Mouse (Mus musculus): ENCODE measurements around the gene P2rx3. TPM values are rescaled to one million over a fixed set of nuclear protein-coding genes. Genes with fewer than 3 reads are reported as not detected.

P2rx3 gene
- total RNA-seq, 2 experiments from 2014 or later, result 1.0 to 1.4 TPM

- intact Hi-C loops (cut with DNase I), result no loop called here
- DNase-seq, result no peak
Observed at GRCm38 (mm10) chr2:85046222-85046621, 9.0 kb upstream of the P2rx3 start.

DNA sequence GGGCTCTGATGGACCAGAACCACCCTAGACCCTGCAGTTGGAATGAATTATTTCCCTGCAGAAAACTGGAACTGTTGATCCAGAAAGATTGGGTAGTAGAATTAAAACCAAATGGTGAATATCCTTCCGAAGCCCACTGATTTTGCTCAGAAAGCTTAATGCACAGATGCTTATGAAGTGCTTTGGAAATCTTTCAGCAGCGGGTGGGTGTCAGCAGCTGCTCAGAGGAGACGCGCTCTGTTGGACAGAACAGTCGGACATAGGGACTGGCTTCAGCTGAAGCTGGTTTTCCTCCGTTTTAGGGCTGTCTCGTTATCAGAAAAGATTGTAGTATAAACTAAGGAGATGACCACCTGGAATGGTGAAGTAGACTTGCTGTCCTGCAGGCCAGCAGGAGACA is 6.4 kb upstream of the P2rx3 start:
- intact Hi-C loops (cut with DNase I), result no loop called here
- no peak for DNase-seq

- no peak for DNase-seq
Observed at GRCm38 (mm10) chr2:85038336-85038735, 1.1 kb upstream of the P2rx3 start.

GRCm38 (mm10) chr2:85036507-85037046 is 685 bp downstream of the P2rx3 start:
- intact Hi-C loops (cut with DNase I), result loop anchor here (10.0 kb wide), 1 partner anchor 202 kb away; the partner anchor contains the start of gene Slc43a1
- no peak for DNase-seq

More at GRCm38 (mm10) chr2:85038336-85038735, 1.1 kb upstream of the P2rx3 start:
- intact Hi-C loops (cut with DNase I), result loop anchor here (10.0 kb wide), 1 partner anchor 204 kb away; the partner anchor contains the start of gene Slc43a1

DNA sequence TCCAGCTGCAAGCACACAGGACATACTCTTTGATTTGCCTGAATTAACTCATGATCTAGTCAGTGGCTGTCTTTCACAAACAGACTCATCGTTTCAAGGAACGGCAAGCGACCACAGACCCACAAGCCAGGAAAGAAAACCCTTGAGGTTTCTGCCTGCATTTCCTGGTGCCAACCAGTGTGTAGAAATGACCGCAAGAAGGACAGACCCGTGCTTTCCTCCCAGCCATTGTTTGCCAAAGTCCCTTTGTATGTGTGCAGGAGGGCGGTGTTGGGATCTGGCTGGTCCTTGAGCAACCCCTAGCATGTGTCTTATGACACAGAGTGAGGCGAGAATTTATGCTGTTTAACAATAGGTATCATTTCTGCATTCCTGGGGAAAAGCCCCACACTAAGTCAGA is 3.1 kb downstream of the P2rx3 start:
- DNase-seq, result no peak
- intact Hi-C loops (cut with DNase I), result loop anchor here (10.0 kb wide), 1 partner anchor 199 kb away; the partner anchor contains the start of gene Slc43a1

- DNase-seq, result no peak
- intact Hi-C loops (cut with DNase I), result loop anchor here (10.0 kb wide), 1 partner anchor 198 kb away; the partner anchor contains the start of gene Slc43a1
Observed at GRCm38 (mm10) chr2:85033121-85033520, 4.1 kb downstream of the P2rx3 start.

- DNase-seq, result no peak
- intact Hi-C loops (cut with DNase I), result loop anchor here (10.0 kb wide), 1 partner anchor 196 kb away; the partner anchor contains the start of gene Slc43a1
Observed at GRCm38 (mm10) chr2:85030989-85031388, 6.3 kb downstream of the P2rx3 start.

GRCm38 (mm10) chr2:85029897-85030296 is 7.4 kb downstream of the P2rx3 start:
- intact Hi-C loops (cut with DNase I), result loop anchor here (10.0 kb wide), 1 partner anchor 195 kb away; the partner anchor contains the start of gene Slc43a1
- DNase-seq, result no peak

- DNase-seq, result no peak
- intact Hi-C loops (cut with DNase I), result no loop called here
Observed at GRCm38 (mm10) chr2:85027281-85027680, 10.0 kb downstream of the P2rx3 start.

DNA sequence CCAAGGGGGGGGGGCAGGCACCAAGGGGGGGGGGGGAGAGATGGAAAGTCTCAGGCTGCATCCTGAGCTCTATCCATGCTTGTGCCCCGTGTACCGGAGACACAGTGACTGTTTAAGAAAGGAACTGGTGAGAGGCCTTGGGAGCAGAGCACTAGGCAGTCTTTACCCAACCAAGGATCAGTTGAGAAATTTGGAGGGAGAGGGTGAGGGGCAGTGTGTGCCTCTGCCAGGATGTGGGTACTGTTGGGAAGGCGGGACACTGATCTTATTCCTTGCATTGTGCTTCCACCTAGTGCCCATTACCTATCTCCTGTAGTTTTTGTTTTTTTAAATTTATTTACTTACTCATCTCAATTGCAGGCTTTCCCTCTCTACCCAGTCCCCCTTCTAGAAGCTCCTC is 11.1 kb downstream of the P2rx3 start:
- intact Hi-C loops (cut with DNase I), result no loop called here
- no peak for DNase-seq

- no peak for DNase-seq
- intact Hi-C loops (cut with DNase I), result no loop called here
Observed at GRCm38 (mm10) chr2:85022043-85022442, 15.2 kb downstream of the P2rx3 start.

DNA sequence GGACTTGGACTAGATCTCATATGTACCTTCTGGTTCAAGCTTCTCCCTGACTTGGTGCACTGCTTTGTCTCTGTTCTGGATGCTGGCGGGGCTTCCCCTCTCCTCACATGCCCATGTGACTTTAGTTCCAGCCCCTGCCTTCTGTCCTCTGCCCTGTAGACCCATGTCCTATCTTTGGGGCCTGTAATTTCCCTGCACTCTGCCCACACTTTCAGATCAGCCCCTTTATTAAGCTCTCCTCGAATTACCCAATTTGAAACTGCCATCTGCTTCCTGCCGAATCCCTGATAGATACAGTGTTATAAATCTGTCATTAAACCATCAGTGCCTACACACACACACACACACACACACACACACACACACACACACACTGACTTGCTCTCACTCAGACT is 22.7 kb downstream of the P2rx3 start:
- intact Hi-C loops (cut with DNase I), result no loop called here

DNA sequence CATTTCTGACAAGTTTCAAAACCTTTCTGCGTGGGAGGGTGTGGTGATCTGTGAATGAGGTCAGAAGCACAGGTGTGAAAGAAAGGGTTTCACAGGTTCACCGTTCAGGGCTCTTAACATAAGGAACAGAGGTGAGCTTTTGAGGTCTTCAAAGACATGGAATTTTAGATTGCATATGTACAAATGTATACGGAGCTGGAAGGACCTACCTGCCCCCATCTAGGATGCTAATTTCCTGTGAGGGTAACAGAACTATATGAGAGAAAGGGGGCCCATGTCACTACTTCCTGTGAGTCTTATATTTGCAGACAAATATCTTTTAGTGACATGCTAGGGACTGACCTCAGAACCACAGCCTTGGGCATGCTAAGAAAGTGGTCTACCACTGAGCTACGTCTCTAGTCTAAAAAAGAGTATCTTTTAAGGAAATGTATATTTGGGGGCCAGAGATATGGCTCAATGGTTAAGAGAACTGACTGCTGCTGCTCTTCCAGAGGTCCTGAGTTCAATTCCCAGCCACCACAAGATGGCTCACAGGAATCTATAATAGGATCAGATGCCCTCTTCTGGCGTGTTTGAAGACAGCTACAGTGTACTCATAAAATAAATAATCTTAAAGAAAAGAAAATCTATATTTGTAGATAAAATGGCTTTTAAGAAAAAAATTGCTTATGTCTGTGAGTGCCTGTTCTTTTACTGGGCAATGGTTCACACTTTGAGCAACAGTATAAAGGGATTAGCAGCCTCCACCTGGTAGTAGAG is 23.3 kb downstream of the P2rx3 start:
- DNase-seq, result no peak
- intact Hi-C loops (cut with DNase I), result no loop called here

More for the DNA sequence above, 22.7 kb downstream of the P2rx3 start:
- no peak for DNase-seq

DNA sequence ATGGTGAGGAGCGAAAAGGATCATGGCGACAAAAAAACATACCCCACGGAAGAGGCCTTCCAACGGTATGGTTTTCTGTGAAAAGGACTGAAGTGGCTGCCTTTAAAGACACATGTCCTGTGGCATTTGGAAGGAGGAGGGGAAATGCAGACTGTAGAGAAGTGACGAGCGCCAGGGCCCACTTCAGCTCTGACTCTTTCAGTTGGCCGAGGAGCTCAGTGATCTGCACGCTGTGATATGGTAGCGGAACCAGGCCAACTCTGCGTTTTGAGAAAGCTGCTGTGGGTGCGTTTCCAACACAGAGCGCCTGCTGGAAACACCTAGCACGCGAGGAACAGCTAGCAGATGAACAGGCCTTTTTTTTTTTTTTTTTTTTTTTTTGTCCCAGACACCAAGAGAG is 24.6 kb downstream of the P2rx3 start:
- intact Hi-C loops (cut with DNase I), result no loop called here
- DNase-seq, result no peak

- intact Hi-C loops (cut with DNase I), result no loop called here
- no peak for DNase-seq
Observed at GRCm38 (mm10) chr2:85011906-85012604, 25.2 kb downstream of the P2rx3 start.

DNA sequence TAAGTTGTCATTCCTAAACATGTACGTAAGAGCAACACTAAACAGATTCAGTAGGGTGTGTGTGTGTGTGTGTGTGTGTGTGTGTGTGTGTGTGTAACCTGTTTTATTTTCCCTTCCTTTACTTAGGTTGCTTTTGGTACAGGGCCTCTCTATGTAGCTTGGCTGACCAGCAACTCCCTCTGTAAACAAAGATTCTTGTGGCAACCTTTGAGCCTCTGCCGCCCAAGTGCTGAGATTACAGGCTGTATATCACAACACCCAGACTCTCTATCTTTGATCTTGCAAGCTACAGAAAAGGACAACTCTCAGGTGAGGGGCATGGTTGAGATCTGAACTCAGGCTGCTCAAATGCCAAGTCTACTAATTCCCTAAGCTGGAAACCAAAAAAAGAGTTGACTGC is 28.1 kb downstream of the P2rx3 start:
- intact Hi-C loops (cut with DNase I), result no loop called here
- DNase-seq, result no peak

DNA sequence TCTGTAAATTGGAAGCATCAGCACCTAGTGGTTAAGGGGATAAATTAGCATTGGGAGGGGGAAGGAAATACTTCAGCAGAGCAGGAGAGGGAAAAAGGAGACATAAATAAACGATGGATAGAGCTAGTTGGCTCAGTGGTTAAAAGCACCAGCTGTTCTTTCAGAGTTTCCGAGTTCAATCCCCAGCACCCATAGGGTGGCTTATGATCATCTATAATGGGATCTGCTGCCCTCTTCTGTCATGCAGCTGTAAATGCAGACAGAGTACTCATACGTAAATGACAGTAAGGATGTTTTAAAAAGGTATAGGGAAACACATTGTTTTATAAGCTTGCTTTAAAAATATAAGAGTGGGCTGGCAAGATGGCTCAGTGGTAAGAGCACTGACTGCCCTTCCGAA is 29.5 kb downstream of the P2rx3 start:
- intact Hi-C loops (cut with DNase I), result no loop called here
- no peak for DNase-seq

GRCm38 (mm10) chr2:85006600-85006999 is 30.7 kb downstream of the P2rx3 start:
- intact Hi-C loops (cut with DNase I), result no loop called here
- no peak for DNase-seq

GRCm38 (mm10) chr2:85004341-85004740 is 32.9 kb downstream of the P2rx3 start:
- no peak for DNase-seq
- intact Hi-C loops (cut with DNase I), result no loop called here

- intact Hi-C loops (cut with DNase I), result no loop called here
- no peak for DNase-seq
Observed at GRCm38 (mm10) chr2:85002575-85002974, 34.7 kb downstream of the P2rx3 start.

DNA sequence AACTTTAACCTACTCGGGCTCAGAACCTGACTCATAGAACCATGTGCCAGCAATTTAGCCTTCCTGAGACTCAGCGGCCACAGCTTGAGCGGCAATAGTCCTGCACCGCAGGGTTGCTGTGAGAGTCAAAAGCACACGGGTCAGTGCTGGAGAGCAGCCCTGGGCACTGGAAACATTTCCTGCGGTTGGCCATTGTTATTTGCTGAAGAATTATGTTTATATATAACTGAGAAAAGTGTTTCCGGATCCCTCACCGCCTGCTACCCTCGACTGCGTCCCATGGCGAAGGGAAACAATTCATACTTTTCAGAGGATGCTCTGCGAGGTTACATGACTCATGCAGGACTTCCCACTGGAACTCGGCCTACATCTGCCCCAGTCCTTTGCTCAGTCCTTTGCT is 35.8 kb downstream of the P2rx3 start:
- DNase-seq, result no peak
- intact Hi-C loops (cut with DNase I), result no loop called here

All from left cerebral cortex, postnatal 4 days (tissue).